Mouse (Mus musculus) forebrain, postnatal 0 days (tissue): ENCODE measurements around the gene Foxj2. TPM values are rescaled to one million over a fixed set of nuclear protein-coding genes. Genes with fewer than 3 reads are reported as not detected.

Source experiments
- ATAC-seq: fragments of 200-750 bp; cut with Nextera tagmentation; 2 replicates; pipeline ENCODE4 v1.8.0; 2017; ENCODE audit warnings: mild to moderate bottlenecking, moderate library complexity
- DNase-seq: peaks from one replicate; pipeline ENCODE4 v3.0.0-alpha.2; 2015
- H3K27ac ChIP-seq: fragments of 300-500 bp; sonication (generic); 2 replicates; pipeline ENCODE4 v1.5.1; 2014; ENCODE audit warnings: low read depth, mild to moderate bottlenecking, antibody characterized with exemption, low read length, moderate library complexity, mixed read lengths
- H3K27me3 ChIP-seq: fragments of 300-500 bp; sonication (generic); 2 replicates; pipeline ENCODE4 v1.6.1; 2014; ENCODE audit warnings: mild to moderate bottlenecking, low read length, mixed read lengths; ENCODE audit not compliant: insufficient read depth
- H3K36me3 ChIP-seq: fragments of 300-500 bp; sonication (generic); 2 replicates; pipeline ENCODE4 v1.6.1; 2014; ENCODE audit warnings: mild to moderate bottlenecking, moderate library complexity; ENCODE audit not compliant: insufficient read depth
- H3K4me1 ChIP-seq: fragments of 300-500 bp; sonication (generic); 2 replicates; pipeline ENCODE4 v1.6.1; 2014; ENCODE audit warnings: antibody characterized with exemption; ENCODE audit not compliant: insufficient read depth
- H3K4me2 ChIP-seq: fragments of 300-500 bp; sonication (generic); 2 replicates; pipeline ENCODE4 v1.6.1; 2014; ENCODE audit warnings: low read depth, mild to moderate bottlenecking, moderate library complexity
- H3K4me3 ChIP-seq: fragments of 300-500 bp; sonication (generic); 2 replicates; pipeline ENCODE4 v1.5.1; 2014; ENCODE audit warnings: low read depth, low read length, mixed read lengths
- H3K9ac ChIP-seq: fragments of 300-500 bp; sonication (generic); 2 replicates; pipeline ENCODE4 v1.6.1; 2014; ENCODE audit warnings: mild to moderate bottlenecking
- H3K9me3 ChIP-seq: fragments of 300-500 bp; sonication (generic); 2 replicates; pipeline ENCODE4 v1.6.1; 2016; ENCODE audit warnings: low read length
- CTCF ChIP-seq: sonication (generic); IDR thresholded peaks from 2 replicates; pipeline ENCODE4 v1.5.1; 2016; ENCODE audit warnings: antibody characterized with exemption, control low read depth, low read depth
- WGBS: fragments of 180-500 bp; shearing (Covaris S2); extraction: QIAGEN DNeasy Blood & Tissue Kit; methylation state at CpG from one replicate; pipeline ENCODE4 v1.1.7; 2014; 5-methylcytosine and 5-hydroxymethylcytosine counted together
- polyA plus RNA-seq: library from polyadenylated mRNA; unstranded; fragments of >200 nt; fragmentation: Nextera tagmentation; extraction: Ambion mirVana; gene quantifications from 2 replicates; pipeline ENCODE4 v1.2.1, GENCODE M21; 2015
- total RNA-seq: library from RNA; depleted of rRNA; stranded (reverse); fragments of >200 nt; gene quantifications from 2 replicates; pipeline ENCODE4 v1.2.3, GENCODE M21; 2014

Gene Foxj2
- total and polyA plus RNA-seq, 2 experiments from 2014 or later: 8.1 to 23.4 TPM

- ATAC-seq: no peak
- H3K4me3 ChIP-seq: no peak overlapping the region
- WGBS: 77% methylated on average over 2 of the region's 2 CpGs
These were observed 33.0 kb downstream of the Foxj2 start for GRCm38 (mm10) chr6:122852696-122853095.

GRCm38 (mm10) chr6:122854552-122854951 lies 34.8 kb downstream of the Foxj2 start:
- H3K27ac ChIP-seq: no peak overlapping the region
- WGBS: 87% methylated on average over 12 of the region's 12 CpGs
- no peaks in the 10 kb centered on the region for H3K9me3 ChIP-seq
- no peak for TF ChIP-seq CTCF
- no peak for DNase-seq
- H3K36me3 ChIP-seq: no peaks in the 10 kb centered on the region
- no peak for ATAC-seq
- H3K4me2 ChIP-seq: no peak overlapping the region
- no peaks in the 10 kb centered on the region for H3K4me1 ChIP-seq
- no peak overlapping the region for H3K4me3 ChIP-seq
- H3K27me3 ChIP-seq: no peaks in the 10 kb centered on the region
- H3K9ac ChIP-seq: no peak overlapping the region

More at GRCm38 (mm10) chr6:122852696-122853095, 33.0 kb downstream of the Foxj2 start:
- no peak for DNase-seq
- no peaks in the 10 kb centered on the region for H3K36me3 ChIP-seq
- H3K27ac ChIP-seq: no peak overlapping the region
- no peaks in the 10 kb centered on the region for H3K4me1 ChIP-seq
- H3K4me2 ChIP-seq: no peak overlapping the region
- no peaks in the 10 kb centered on the region for H3K9me3 ChIP-seq
- H3K9ac ChIP-seq: no peak overlapping the region
- H3K27me3 ChIP-seq: no peaks in the 10 kb centered on the region
- no peak for TF ChIP-seq CTCF

DNA sequence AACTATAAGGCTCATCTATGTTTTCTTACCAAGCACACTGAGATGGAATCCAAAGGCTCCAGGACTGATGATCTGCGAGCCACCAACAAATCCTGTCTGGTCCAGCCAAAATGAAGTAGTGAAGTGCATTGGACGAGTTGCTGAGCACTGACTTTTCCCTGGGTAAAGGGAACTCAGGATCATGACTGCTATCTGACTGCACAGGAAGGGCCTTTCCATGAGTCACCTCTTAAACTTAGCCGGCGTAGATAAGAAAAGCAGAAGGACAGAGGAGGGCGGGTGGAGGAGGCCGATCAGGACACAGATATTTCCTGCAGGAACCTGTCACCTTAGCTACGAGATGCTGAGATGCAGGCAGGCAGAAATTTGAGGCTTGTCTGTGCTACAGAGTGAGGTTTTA lies 36.2 kb downstream of the Foxj2 start, which contains the start of gene C3ar1:
C3ar1 (minus strand) TSS at position 207 of the 400 bp plus-strand sequence.
- Histone ChIP-seq H3K4me2 (no peak within 1 kb of the TSS), H3K27ac (no peak within 1 kb of the TSS), H3K27me3 (no peaks in the 10 kb centered on the region), H3K4me3 (no peak within 1 kb of the TSS), H3K9me3 (no peaks in the 10 kb centered on the region), H3K4me1 (no peaks in the 10 kb centered on the region), H3K36me3 (no peaks in the 10 kb centered on the region), H3K9ac (no peak within 1 kb of the TSS)
- TF ChIP-seq CTCF: no peak
- no peak for ATAC-seq
- whole genome bisulfite sequencing: 87% methylated on average over 7 of the region's 7 CpGs
- DNase-seq: no peak

- no peak for ATAC-seq
- peak; percentile 22; the same call in 1 of the 2 replicates for TF ChIP-seq CTCF
- no peaks in the 10 kb centered on the region for H3K36me3 ChIP-seq
These were observed 42.7 kb downstream of the Foxj2 start for GRCm38 (mm10) chr6:122862434-122862833.

DNA sequence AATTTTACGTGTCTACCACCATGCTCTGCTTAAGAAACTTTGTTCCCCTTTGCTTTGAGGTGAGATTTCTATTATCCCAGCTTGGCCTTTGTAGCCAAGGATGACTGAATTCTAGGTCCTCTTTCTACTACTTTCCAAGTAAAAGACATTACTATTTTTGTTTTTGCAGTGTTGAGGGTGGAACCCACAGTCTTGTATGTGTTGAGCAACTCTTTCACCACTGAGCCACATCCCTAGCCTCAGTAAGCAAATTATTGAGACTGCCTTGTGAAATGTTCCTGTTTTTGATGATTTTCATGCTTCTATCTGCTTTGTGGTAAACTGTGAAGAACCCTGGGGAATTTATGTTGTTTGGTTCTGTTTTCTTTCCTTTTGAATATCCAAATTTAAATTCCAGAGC lies 43.2 kb downstream of the Foxj2 start:
- Histone ChIP-seq H3K27ac (no peak overlapping the region), H3K4me1 (no peaks in the 10 kb centered on the region), H3K9ac (no peak overlapping the region), H3K9me3 (0 out of 2 replicates have a peak, but pooled peaks cover 10% of the 10 kb centered on the region), H3K36me3 (no peaks in the 10 kb centered on the region), H3K4me2 (no peak overlapping the region), H3K4me3 (no peak overlapping the region), H3K27me3 (no peaks in the 10 kb centered on the region)
- ATAC-seq: no peak
- no peak for DNase-seq
- 80% methylated on average over 1 of the region's 1 CpGs for WGBS
- no peak for TF ChIP-seq CTCF

More at GRCm38 (mm10) chr6:122862434-122862833, 42.7 kb downstream of the Foxj2 start:
- DNase-seq: no peak
- no peak overlapping the region for H3K4me2 ChIP-seq
- H3K4me3 ChIP-seq: no peak overlapping the region
- whole genome bisulfite sequencing: 83% methylated on average over 6 of the region's 6 CpGs
- no peak overlapping the region for H3K27ac ChIP-seq
- H3K4me1 ChIP-seq: no peaks in the 10 kb centered on the region
- H3K9me3 ChIP-seq: 0 out of 2 replicates have a peak, but pooled peaks cover 10% of the 10 kb centered on the region
- no peaks in the 10 kb centered on the region for H3K27me3 ChIP-seq
- H3K9ac ChIP-seq: no peak overlapping the region

- TF ChIP-seq CTCF: peak; percentile 51
- Histone ChIP-seq H3K4me2 (no peak overlapping the region), H3K4me1 (no peaks in the 10 kb centered on the region), H3K36me3 (no peaks in the 10 kb centered on the region), H3K27ac (no peak overlapping the region), H3K9me3 (no peaks in the 10 kb centered on the region), H3K4me3 (no peak overlapping the region), H3K27me3 (no peaks in the 10 kb centered on the region), H3K9ac (no peak overlapping the region)
- ATAC-seq: no peak
- no peak for DNase-seq
- WGBS: 65% methylated on average over 4 of the region's 4 CpGs
These were observed 48.2 kb downstream of the Foxj2 start for GRCm38 (mm10) chr6:122867914-122868313.

DNA sequence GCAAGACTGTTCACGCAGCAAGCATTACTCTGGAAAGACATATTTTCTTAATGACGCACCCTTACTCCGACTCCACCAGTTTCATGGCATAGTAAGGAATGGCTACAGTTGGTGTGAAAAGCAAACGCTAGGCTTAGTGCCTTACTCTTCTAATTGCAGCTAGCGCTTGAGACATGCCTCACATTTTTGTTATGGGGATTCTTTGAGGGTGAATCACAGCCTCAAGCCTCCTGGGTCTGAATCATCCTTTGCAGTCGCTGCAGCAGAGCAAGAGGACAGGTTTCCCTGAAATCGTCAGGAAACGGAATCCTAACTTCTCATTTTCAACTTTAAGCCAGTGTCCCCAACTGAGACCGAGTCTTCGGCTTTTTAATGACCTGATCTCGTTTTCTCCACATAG lies 50.1 kb downstream of the Foxj2 start:
- H3K4me1 ChIP-seq: no peaks in the 10 kb centered on the region
- no peaks in the 10 kb centered on the region for H3K27me3 ChIP-seq
- no peak overlapping the region for H3K9ac ChIP-seq
- no peaks in the 10 kb centered on the region for H3K9me3 ChIP-seq
- no peaks in the 10 kb centered on the region for H3K36me3 ChIP-seq
- H3K4me3 ChIP-seq: no peak overlapping the region
- 87% methylated on average over 11 of the region's 11 CpGs for WGBS
- ATAC-seq: no peak
- no peak for TF ChIP-seq CTCF
- DNase-seq: no peak
- H3K4me2 ChIP-seq: no peak overlapping the region
- H3K27ac ChIP-seq: no peak overlapping the region
